Mouse (Mus musculus) stomach, embryonic 15.5 days (tissue): ENCODE data around the gene Cd300ld5. TPM values are rescaled to one million over a fixed set of nuclear protein-coding genes. Genes with fewer than 3 reads are reported as not detected.
"Not testable (repeated sequence)": the region's sequence is repeated elsewhere in the genome, so short reads cannot be mapped to it uniquely, and the experiment has no call there.

Experiments used
- ATAC-seq: fragments of 200-750 bp; cut with Nextera tagmentation; 2 replicates; pipeline ENCODE4 v1.8.0; 2017; ENCODE audit warnings: low read depth, moderate number of reproducible peaks, moderate TSS enrichment; ENCODE audit not compliant: insufficient read depth, low FRiP score
- H3K27ac ChIP-seq: fragments of 300-500 bp; sonication (generic); 2 replicates; pipeline ENCODE4 v1.5.1; 2015; ENCODE audit warnings: mild to moderate bottlenecking, inconsistent platforms
- H3K27me3 ChIP-seq: fragments of 300-500 bp; sonication (generic); replicated peaks from 2 replicates; pipeline ENCODE4 v1.6.1; 2015; ENCODE audit warnings: inconsistent platforms
- H3K36me3 ChIP-seq: fragments of 300-500 bp; sonication (generic); 2 replicates; pipeline ENCODE4 v1.6.1; 2015; ENCODE audit warnings: inconsistent platforms
- H3K4me1 ChIP-seq: fragments of 300-500 bp; sonication (generic); 2 replicates; pipeline ENCODE4 v1.6.1; 2015; ENCODE audit warnings: inconsistent platforms
- H3K4me2 ChIP-seq: fragments of 300-500 bp; sonication (generic); 2 replicates; pipeline ENCODE4 v1.6.1; 2015; ENCODE audit warnings: mild to moderate bottlenecking, inconsistent platforms
- H3K4me3 ChIP-seq: fragments of 300-500 bp; sonication (generic); replicated peaks from 2 replicates; pipeline ENCODE4 v1.5.1; 2015; ENCODE audit warnings: inconsistent platforms
- H3K9ac ChIP-seq: fragments of 300-500 bp; sonication (generic); 2 replicates; pipeline ENCODE4 v1.6.1; 2015; ENCODE audit warnings: inconsistent platforms
- H3K9me3 ChIP-seq: fragments of 300-500 bp; sonication (generic); 2 replicates; pipeline ENCODE4 v1.6.1; 2016; ENCODE audit warnings: inconsistent platforms
- WGBS: fragments of 180-500 bp; shearing (Covaris S2); methylation state at CpG from one replicate; pipeline ENCODE4 v1.1.7; 2015; 5-methylcytosine and 5-hydroxymethylcytosine counted together
- polyA plus RNA-seq: library from polyadenylated mRNA; unstranded; fragments of >200 nt; fragmentation: Nextera tagmentation; extraction: Ambion mirVana; gene quantifications from 2 replicates; pipeline ENCODE4 v1.2.1, GENCODE M21; 2015

The Cd300ld5 gene
- polyA plus RNA-seq, 1 experiment from 2014 or later: not detected

GRCm38 (mm10) chr11:115071631-115072294 lies 34.2 kb upstream of the Cd300ld5 start:
- Histone ChIP-seq H3K27ac (peak overlapping the region; percentile 69; the same call in 1 of the 2 replicates), H3K9me3 (no peaks in the 10 kb centered on the region), H3K4me2 (peak overlapping the region; percentile 34), H3K27me3 (no peaks in the 10 kb centered on the region), H3K36me3 (no peaks in the 10 kb centered on the region), H3K9ac (no peak overlapping the region), H3K4me3 (no peak overlapping the region), H3K4me1 (peaks cover 5% of the 10 kb centered on the region)
- WGBS: 11% methylated on average over 14 of the region's 14 CpGs
- no peak for ATAC-seq

GRCm38 (mm10) chr11:115071015-115071551 lies 33.5 kb upstream of the Cd300ld5 start:
- WGBS: 10% methylated on average over 9 of the region's 9 CpGs

GRCm38 (mm10) chr11:115066768-115067167 lies 29.2 kb upstream of the Cd300ld5 start:
- H3K4me1 ChIP-seq: peaks cover 5% of the 10 kb centered on the region; the same call in 1 of the 2 replicates
- no peak overlapping the region for H3K4me2 ChIP-seq
- no peaks in the 10 kb centered on the region for H3K9me3 ChIP-seq
- no peaks in the 10 kb centered on the region for H3K27me3 ChIP-seq
- H3K4me3 ChIP-seq: no peak overlapping the region
- H3K9ac ChIP-seq: no peak overlapping the region
- H3K27ac ChIP-seq: no peak overlapping the region
- WGBS: 63% methylated on average over 6 of the region's 6 CpGs
- H3K36me3 ChIP-seq: no peaks in the 10 kb centered on the region
- ATAC-seq: no peak

More at GRCm38 (mm10) chr11:115071015-115071551, 33.5 kb upstream of the Cd300ld5 start:
- H3K4me2 ChIP-seq: peak overlapping the region; percentile 34
- peaks cover 5% of the 10 kb centered on the region for H3K4me1 ChIP-seq
- no peak overlapping the region for H3K9ac ChIP-seq
- ATAC-seq: no peak
- H3K36me3 ChIP-seq: no peaks in the 10 kb centered on the region
- no peaks in the 10 kb centered on the region for H3K9me3 ChIP-seq
- H3K27me3 ChIP-seq: no peaks in the 10 kb centered on the region
- H3K27ac ChIP-seq: no peak overlapping the region
- H3K4me3 ChIP-seq: no peak overlapping the region

- H3K4me2 ChIP-seq: no peak within 1 kb of the TSS
- ATAC-seq: no peak
- 0 out of 2 replicates have a peak, but pooled peaks cover 2% of the 10 kb centered on the region for H3K4me1 ChIP-seq
- H3K36me3 ChIP-seq: no peaks in the 10 kb centered on the region
- no peak within 1 kb of the TSS for H3K9ac ChIP-seq
- no peaks in the 10 kb centered on the region for H3K9me3 ChIP-seq
- H3K27me3 ChIP-seq: no peaks in the 10 kb centered on the region
- no peak within 1 kb of the TSS for H3K4me3 ChIP-seq
- WGBS: 26% methylated on average over 5 of the region's 5 CpGs
- H3K27ac ChIP-seq: no peak within 1 kb of the TSS
Measured at GRCm38 (mm10) chr11:115062077-115062476, 24.5 kb upstream of the Cd300ld5 start, which contains the start of gene Cd300e. Cd300e (minus strand) TSS chr11:115062177.

- no peaks in the 10 kb centered on the region for H3K36me3 ChIP-seq
- no peaks in the 10 kb centered on the region for H3K27me3 ChIP-seq
Measured at GRCm38 (mm10) chr11:115059797-115060196, 22.2 kb upstream of the Cd300ld5 start.

GRCm38 (mm10) chr11:115058701-115059100 lies 21.1 kb upstream of the Cd300ld5 start:
- H3K36me3 ChIP-seq: no peaks in the 10 kb centered on the region
- H3K27me3 ChIP-seq: no peaks in the 10 kb centered on the region
- ATAC-seq: no peak
- 0 out of 2 replicates have a peak, but pooled peaks cover 2% of the 10 kb centered on the region for H3K4me1 ChIP-seq
- H3K27ac ChIP-seq: no peak overlapping the region
- H3K9me3 ChIP-seq: no peaks in the 10 kb centered on the region
- H3K4me2 ChIP-seq: no peak overlapping the region
- 75% methylated on average over 4 of the region's 4 CpGs for whole genome bisulfite sequencing
- H3K4me3 ChIP-seq: no peak overlapping the region
- H3K9ac ChIP-seq: no peak overlapping the region

More at GRCm38 (mm10) chr11:115059797-115060196, 22.2 kb upstream of the Cd300ld5 start:
- no peak overlapping the region for H3K9ac ChIP-seq
- H3K4me3 ChIP-seq: no peak overlapping the region
- H3K27ac ChIP-seq: no peak overlapping the region
- H3K9me3 ChIP-seq: no peaks in the 10 kb centered on the region
- WGBS: 66% methylated on average over 2 of the region's 2 CpGs
- ATAC-seq: no peak
- H3K4me2 ChIP-seq: no peak overlapping the region
- H3K4me1 ChIP-seq: 0 out of 2 replicates have a peak, but pooled peaks cover 2% of the 10 kb centered on the region

- Histone ChIP-seq H3K9me3 (no peaks in the 10 kb centered on the region), H3K9ac (no peak overlapping the region), H3K27me3 (no peaks in the 10 kb centered on the region), H3K4me2 (no peak overlapping the region), H3K4me3 (no peak overlapping the region), H3K27ac (no peak overlapping the region), H3K4me1 (no peaks in the 10 kb centered on the region), H3K36me3 (no peaks in the 10 kb centered on the region)
- no peak for ATAC-seq
Measured at GRCm38 (mm10) chr11:115054537-115054936, 17.0 kb upstream of the Cd300ld5 start.

GRCm38 (mm10) chr11:115052991-115053390 lies 15.4 kb upstream of the Cd300ld5 start:
- no peak overlapping the region for H3K4me3 ChIP-seq
- H3K4me1 ChIP-seq: no peaks in the 10 kb centered on the region
- no peak overlapping the region for H3K4me2 ChIP-seq
- WGBS: 90% methylated on average over 1 of the region's 1 CpGs
- ATAC-seq: no peak
- no peak overlapping the region for H3K27ac ChIP-seq
- H3K9me3 ChIP-seq: no peaks in the 10 kb centered on the region
- no peak overlapping the region for H3K9ac ChIP-seq
- no peaks in the 10 kb centered on the region for H3K36me3 ChIP-seq
- H3K27me3 ChIP-seq: no peaks in the 10 kb centered on the region

GRCm38 (mm10) chr11:115052206-115052605 lies 14.6 kb upstream of the Cd300ld5 start:
- no peaks in the 10 kb centered on the region for H3K36me3 ChIP-seq
- no peaks in the 10 kb centered on the region for H3K27me3 ChIP-seq
- H3K27ac ChIP-seq: no peak overlapping the region
- no peaks in the 10 kb centered on the region for H3K4me1 ChIP-seq
- no peak overlapping the region for H3K4me2 ChIP-seq
- H3K4me3 ChIP-seq: no peak overlapping the region
- no peak for ATAC-seq
- no peak overlapping the region for H3K9ac ChIP-seq
- H3K9me3 ChIP-seq: no peaks in the 10 kb centered on the region
- WGBS: 2% methylated on average over 9 of the region's 9 CpGs

- H3K27me3 ChIP-seq: no peaks in the 10 kb centered on the region
- no peaks in the 10 kb centered on the region for H3K4me1 ChIP-seq
- no peaks in the 10 kb centered on the region for H3K36me3 ChIP-seq
- no peak overlapping the region for H3K9ac ChIP-seq
- no peak for ATAC-seq
- H3K4me2 ChIP-seq: no peak overlapping the region
- H3K9me3 ChIP-seq: no peaks in the 10 kb centered on the region
- H3K27ac ChIP-seq: no peak overlapping the region
- 39% methylated on average over 3 of the region's 3 CpGs for WGBS
- no peak overlapping the region for H3K4me3 ChIP-seq
Measured at GRCm38 (mm10) chr11:115049282-115049895, 11.8 kb upstream of the Cd300ld5 start.

GRCm38 (mm10) chr11:115048259-115048658 lies 10.7 kb upstream of the Cd300ld5 start, which contains the start of gene Cd300ld3:
Cd300ld3 (minus strand) TSS chr11:115048409.
- H3K27ac ChIP-seq: no peak within 1 kb of the TSS
- H3K36me3 ChIP-seq: no peaks in the 10 kb centered on the region
- H3K4me1 ChIP-seq: no peaks in the 10 kb centered on the region
- no peaks in the 10 kb centered on the region for H3K27me3 ChIP-seq
- no peak within 1 kb of the TSS for H3K4me3 ChIP-seq
- 64% methylated on average over 2 of the region's 2 CpGs for WGBS
- no peak within 1 kb of the TSS for H3K9ac ChIP-seq
- no peak within 1 kb of the TSS for H3K4me2 ChIP-seq
- no peak for ATAC-seq
- no peaks in the 10 kb centered on the region for H3K9me3 ChIP-seq

GRCm38 (mm10) chr11:115026912-115027311 lies 10.7 kb downstream of the Cd300ld5 start, which contains the start of gene Cd300ld4:
Cd300ld4 (minus strand) TSS chr11:115027012.
- H3K4me2 ChIP-seq, H3K27ac ChIP-seq, H3K4me3 ChIP-seq, H3K9ac ChIP-seq, H3K9me3 ChIP-seq, H3K27me3 ChIP-seq, H3K4me1 ChIP-seq, H3K36me3 ChIP-seq, ATAC-seq: not testable (repeated sequence)
- WGBS: no CpG with 5 or more reads among the region's 6 CpGs
